Mouse (Mus musculus) G1E (cell line): ENCODE measurements around the gene Slc22a15. TPM values are rescaled to one million over a fixed set of nuclear protein-coding genes. Genes with fewer than 3 reads are reported as not detected.

Source experiments
- ATAC-seq: 2 replicates; pipeline ENCODE4 v1.8.0; 2016; ENCODE audit warnings: mild to moderate bottlenecking; ENCODE audit not compliant: insufficient number of reproducible peaks, poor library complexity, low FRiP score, severe bottlenecking; ENCODE audit errors: extremely low read depth
- DNase-seq: peaks from one replicate; pipeline ENCODE4 v3.0.0; 2012; ENCODE audit warnings: low spot score
- H3K27me3 ChIP-seq: 2 replicates; pipeline ENCODE4 v1.6.1; 2012; ENCODE audit warnings: mild to moderate bottlenecking, low read length, inconsistent platforms; ENCODE audit not compliant: insufficient read depth
- H3K36me3 ChIP-seq: replicated peaks from 2 replicates; pipeline ENCODE3; 2012; ENCODE audit warnings: mild to moderate bottlenecking, inconsistent platforms
- H3K4me1 ChIP-seq: 2 replicates; pipeline ENCODE4 v1.6.1; 2012; ENCODE audit warnings: low read depth, low read length, inconsistent platforms, mixed read lengths; ENCODE audit not compliant: insufficient read depth
- H3K4me3 ChIP-seq: 2 replicates; pipeline ENCODE4 v1.5.1; 2012; ENCODE audit warnings: low read depth, mild to moderate bottlenecking, inconsistent platforms, low read length, moderate library complexity, mixed read lengths
- H3K9me3 ChIP-seq: replicated peaks from 2 replicates; pipeline ENCODE4 v1.6.1; 2012; ENCODE audit warnings: inconsistent platforms
- CTCF ChIP-seq: IDR thresholded peaks from 2 replicates; pipeline ENCODE4 v1.5.1; 2012; ENCODE audit warnings: low read depth, low read length, inconsistent platforms, mixed read lengths
- GATA1 ChIP-seq: IDR thresholded peaks from 2 replicates; pipeline ENCODE4 v1.6.1; 2012; ENCODE audit warnings: borderline replicate concordance, low read length, inconsistent platforms, mixed read lengths
- GATA2 ChIP-seq: IDR thresholded peaks from 2 replicates; pipeline ENCODE4 v1.6.1; 2012; ENCODE audit warnings: low read depth, low read length, inconsistent platforms, borderline replicate concordance
- POLR2AphosphoS5 ChIP-seq: IDR thresholded peaks from 2 replicates; pipeline ENCODE4 v1.6.1; 2012; ENCODE audit warnings: low read depth, low read length, inconsistent platforms; ENCODE audit not compliant: insufficient replicate concordance
- TAL1 ChIP-seq: conservative IDR thresholded peaks from 2 replicates; pipeline ENCODE4 v1.6.1; 2012; ENCODE audit warnings: low read depth, low read length, inconsistent platforms, mixed read lengths
- polyA plus RNA-seq: library from polyadenylated mRNA; stranded (reverse); fragments of >175 nt; gene quantifications from 2 replicates; pipeline ENCODE4 v1.2.3, GENCODE M21; 2012
- total RNA-seq, 2 experiments: library from RNA; stranded (forward) in 1 of 2; stranded (reverse) in 1 of 2; fragments of 200-1000 nt in 1 of 2; fragments of >200 nt in 1 of 2; fragmentation: Nextera tagmentation in 1 of 2; gene quantifications; 2 replicates each; pipeline ENCODE4 v1.2.3; 2014 to 2017

The Slc22a15 gene
- total and polyA plus RNA-seq, 3 experiments = 0.33 TPM; not detected in 2

DNA sequence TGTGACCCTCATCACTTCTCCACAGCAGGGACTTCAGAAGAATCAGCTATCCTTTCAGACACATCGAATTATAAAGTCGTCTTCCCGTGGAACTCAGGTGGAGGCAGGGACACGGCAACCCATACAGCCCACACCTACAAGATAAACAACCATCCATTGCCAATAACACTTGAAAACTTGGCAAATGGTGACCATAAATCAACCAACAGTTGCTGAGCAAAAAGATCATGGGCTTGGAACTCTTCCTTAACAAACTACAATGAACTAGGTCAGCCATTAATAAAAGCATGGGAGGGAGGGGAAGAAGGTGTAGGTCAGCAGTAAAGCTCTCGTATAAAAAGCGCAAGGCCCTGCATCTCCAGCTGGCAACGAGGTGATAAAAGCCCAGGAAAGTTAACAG, 1.9 kb downstream of the Slc22a15 start:
- ATAC-seq = no peak
- Histone ChIP-seq H3K27me3 (no peaks in the 10 kb centered on the region), H3K36me3 (no peaks in the 10 kb centered on the region), H3K9me3 (peaks cover 9% of the 10 kb centered on the region), H3K4me1 (no peaks in the 10 kb centered on the region), H3K4me3 (no peak overlapping the region)
- no peak for TF ChIP-seq CTCF
- no peak for TF ChIP-seq POLR2AphosphoS5
- no peak for TF ChIP-seq GATA2
- no peak for TF ChIP-seq GATA1
- no peak for TF ChIP-seq TAL1
- no peak for DNase-seq

DNA sequence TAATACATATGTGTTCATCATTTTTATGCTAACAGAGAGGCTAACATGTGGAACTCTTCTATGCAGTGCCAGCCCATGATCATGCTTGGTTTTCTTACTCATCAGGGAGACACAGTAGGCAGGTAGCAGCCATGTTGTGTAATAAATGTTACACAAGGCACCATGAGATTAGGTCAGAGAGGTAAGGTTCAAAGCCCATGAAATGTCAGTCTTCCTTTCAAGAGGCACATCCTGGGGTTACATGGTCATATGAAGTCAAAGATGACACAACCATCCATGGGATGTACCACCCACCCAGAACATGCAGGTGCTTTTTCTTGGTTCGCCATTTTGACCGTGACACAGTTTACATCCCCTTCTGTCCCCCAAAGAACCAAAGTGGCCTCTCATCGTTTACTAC, 5.7 kb downstream of the Slc22a15 start:
- no peak for ATAC-seq
- Histone ChIP-seq H3K27me3 (no peaks in the 10 kb centered on the region), H3K4me3 (no peak overlapping the region), H3K4me1 (no peaks in the 10 kb centered on the region), H3K9me3 (no peaks in the 10 kb centered on the region), H3K36me3 (no peaks in the 10 kb centered on the region)
- DNase-seq = no peak
- TF ChIP-seq GATA2 (no peak), GATA1 (no peak), CTCF (no peak), POLR2AphosphoS5 (no peak), TAL1 (no peak)

DNA sequence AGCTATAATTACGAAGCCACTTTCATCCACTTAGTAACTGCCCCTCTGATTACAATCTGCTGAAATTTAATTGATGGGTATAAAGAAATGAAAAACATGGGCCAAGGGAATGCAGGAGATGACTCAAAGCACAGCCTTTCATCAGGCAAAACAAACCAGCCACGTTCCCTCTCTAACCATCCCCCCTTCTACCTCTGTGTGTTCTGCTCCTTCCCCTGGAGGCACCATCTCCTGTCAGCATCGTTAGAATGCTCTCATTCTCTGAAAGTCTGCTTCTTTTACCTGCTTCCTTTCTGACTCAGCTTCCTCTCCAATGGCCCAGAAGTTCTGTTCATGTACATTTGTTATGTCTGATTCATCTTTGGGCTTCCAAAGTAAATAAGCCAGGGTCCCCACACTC, 6.6 kb downstream of the Slc22a15 start:
- Histone ChIP-seq H3K36me3 (no peaks in the 10 kb centered on the region), H3K27me3 (no peaks in the 10 kb centered on the region), H3K9me3 (no peaks in the 10 kb centered on the region), H3K4me3 (no peak overlapping the region), H3K4me1 (no peaks in the 10 kb centered on the region)
- DNase-seq = no peak
- no peak for ATAC-seq
- TF ChIP-seq GATA1 (no peak), TAL1 (no peak), POLR2AphosphoS5 (no peak), GATA2 (no peak), CTCF (no peak)

DNA sequence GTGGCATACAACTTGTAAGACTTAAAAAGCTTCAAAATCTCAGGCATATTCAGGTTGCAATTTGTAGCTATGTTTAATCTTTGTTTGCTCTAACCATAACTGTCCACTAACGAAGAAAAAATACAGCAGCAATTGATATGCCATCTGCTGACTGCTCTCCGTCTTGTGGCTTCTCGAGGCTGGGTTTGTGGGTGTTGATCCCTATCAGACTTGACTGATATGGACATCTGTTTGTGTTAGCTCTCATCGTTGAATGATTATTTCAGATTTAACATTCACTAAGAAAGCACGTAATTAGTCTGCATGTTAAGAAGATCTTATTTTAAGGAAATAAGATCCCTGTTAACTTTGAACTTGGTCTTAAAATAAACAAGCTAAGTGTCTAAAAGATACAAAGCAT, 7.7 kb downstream of the Slc22a15 start:
- DNase-seq = no peak
- no peak for ATAC-seq
- no peaks in the 10 kb centered on the region for H3K4me1 ChIP-seq
- no peaks in the 10 kb centered on the region for H3K27me3 ChIP-seq
- H3K36me3 ChIP-seq = no peaks in the 10 kb centered on the region
- TF ChIP-seq GATA1 = no peak
- TF ChIP-seq CTCF = no peak
- TF ChIP-seq GATA2 = no peak
- no peak for TF ChIP-seq TAL1
- TF ChIP-seq POLR2AphosphoS5 = no peak
- H3K4me3 ChIP-seq = no peak overlapping the region
- no peaks in the 10 kb centered on the region for H3K9me3 ChIP-seq

GRCm38 (mm10) chr3:101915048-101915801, 9.0 kb downstream of the Slc22a15 start:
- Histone ChIP-seq H3K36me3 (no peaks in the 10 kb centered on the region), H3K4me3 (no peak overlapping the region), H3K27me3 (no peaks in the 10 kb centered on the region), H3K4me1 (no peaks in the 10 kb centered on the region), H3K9me3 (no peaks in the 10 kb centered on the region)
- TF ChIP-seq POLR2AphosphoS5 (no peak), GATA1 (no peak), CTCF (no peak), TAL1 (no peak), GATA2 (no peak)
- DNase-seq (no peak), ATAC-seq (no peak)

- ATAC-seq (no peak), DNase-seq (no peak)
- Histone ChIP-seq H3K4me3 (no peak overlapping the region), H3K27me3 (no peaks in the 10 kb centered on the region), H3K36me3 (no peaks in the 10 kb centered on the region), H3K4me1 (no peaks in the 10 kb centered on the region), H3K9me3 (no peaks in the 10 kb centered on the region)
- no peak for TF ChIP-seq TAL1
- no peak for TF ChIP-seq CTCF
- no peak for TF ChIP-seq POLR2AphosphoS5
- TF ChIP-seq GATA1 = no peak
- no peak for TF ChIP-seq GATA2
Observed at GRCm38 (mm10) chr3:101914266-101914665, 10.0 kb downstream of the Slc22a15 start.
